Mouse (Mus musculus) kidney, postnatal 0 days (tissue): ENCODE measurements around the gene Ccdc78. TPM values are rescaled to one million over a fixed set of nuclear protein-coding genes. Genes with fewer than 3 reads are reported as not detected.

Experiments
- ATAC-seq: fragments of 200-750 bp; cut with Nextera tagmentation; replicated peaks from 2 replicates; pipeline ENCODE4 v1.8.0; 2017; ENCODE audit warnings: low read depth, moderate number of reproducible peaks, moderate TSS enrichment, moderate library complexity; ENCODE audit not compliant: low FRiP score
- DNase-seq: peaks from one replicate; pipeline ENCODE4 v3.0.0-alpha.2; 2016; ENCODE audit warnings: low spot score
- H3K27ac ChIP-seq: fragments of 300-500 bp; sonication (generic); 2 replicates; pipeline ENCODE4 v1.5.1; 2014; ENCODE audit warnings: mild to moderate bottlenecking
- H3K27me3 ChIP-seq: fragments of 300-500 bp; sonication (generic); 2 replicates; pipeline ENCODE4 v1.6.1; 2014; ENCODE audit warnings: low read length, mixed read lengths; ENCODE audit not compliant: insufficient read depth
- H3K36me3 ChIP-seq: fragments of 300-500 bp; sonication (generic); 2 replicates; pipeline ENCODE4 v1.6.1; 2014; ENCODE audit warnings: low read length, mixed read lengths; ENCODE audit not compliant: insufficient read depth
- H3K4me1 ChIP-seq: fragments of 300-500 bp; sonication (generic); replicated peaks from 2 replicates; pipeline ENCODE4 v1.6.1; 2014; ENCODE audit warnings: antibody characterized with exemption, low read length, mixed read lengths; ENCODE audit not compliant: insufficient read depth
- H3K4me2 ChIP-seq: fragments of 300-500 bp; sonication (generic); 2 replicates; pipeline ENCODE4 v1.6.1; 2014; ENCODE audit warnings: mild to moderate bottlenecking, low read length, moderate library complexity, mixed read lengths
- H3K4me3 ChIP-seq: fragments of 300-500 bp; sonication (generic); replicated peaks from 2 replicates; pipeline ENCODE4 v1.5.1; 2014; ENCODE audit warnings: low read depth, low read length
- H3K9ac ChIP-seq: fragments of 300-500 bp; sonication (generic); 2 replicates; pipeline ENCODE4 v1.6.1; 2014; ENCODE audit warnings: low read depth, low read length
- H3K9me3 ChIP-seq: fragments of 300-500 bp; sonication (generic); replicated peaks from 2 replicates; pipeline ENCODE4 v1.6.1; 2016; ENCODE audit warnings: low read length, inconsistent platforms, mixed read lengths
- CTCF ChIP-seq: IDR thresholded peaks from 2 replicates; pipeline ENCODE4 v1.5.1; 2016; ENCODE audit warnings: antibody characterized with exemption, low read depth, mild to moderate bottlenecking, moderate library complexity
- WGBS: fragments of 180-500 bp; shearing (Covaris S2); extraction: QIAGEN DNeasy Blood & Tissue Kit; methylation state at CpG from one replicate; pipeline ENCODE4 v1.1.7; 2014; 5-methylcytosine and 5-hydroxymethylcytosine counted together
- polyA plus RNA-seq: library from polyadenylated mRNA; unstranded; fragments of >200 nt; fragmentation: Nextera tagmentation; extraction: Ambion mirVana; gene quantifications from 2 replicates; pipeline ENCODE4 v1.2.1, GENCODE M21; 2015

The Ccdc78 gene
- polyA plus RNA-seq, 1 experiment from 2014 or later, result 0.13 TPM

DNA sequence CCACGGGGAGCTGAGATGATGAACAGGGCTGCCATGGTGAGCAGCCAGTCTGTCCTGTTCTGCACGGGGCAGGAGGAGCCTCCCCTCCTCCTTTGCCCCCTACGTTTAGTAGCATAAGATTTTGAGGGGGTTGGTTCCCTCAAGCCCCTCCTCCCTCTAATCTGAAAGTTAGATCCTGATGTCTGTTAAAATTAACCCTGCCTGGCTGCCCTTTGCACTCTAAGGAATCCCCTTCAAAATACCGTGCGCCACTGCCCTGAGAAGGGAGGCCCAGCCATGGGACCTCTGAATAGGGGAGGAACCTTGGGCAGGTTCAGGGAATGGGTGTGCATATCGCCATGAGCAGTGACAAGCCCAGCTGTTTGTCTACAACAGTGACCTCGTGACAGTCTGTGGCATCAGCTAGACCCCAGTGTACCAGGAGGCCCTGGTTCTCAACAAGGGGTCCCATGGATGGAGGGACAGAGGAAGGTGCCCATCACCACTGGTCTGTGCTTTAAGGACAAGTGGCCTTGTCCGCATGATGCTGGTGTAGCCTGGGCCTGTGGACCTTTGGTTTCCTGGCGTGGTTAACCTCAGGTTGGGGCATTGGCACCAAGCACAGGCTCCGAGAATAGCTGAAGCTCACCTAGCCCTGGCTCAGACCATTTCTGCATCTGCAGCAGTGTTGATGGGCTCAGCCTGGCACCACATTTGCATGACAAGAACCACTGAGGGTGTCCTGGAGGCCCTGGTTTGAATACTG, 10.9 kb upstream of the Ccdc78 start:
- H3K4me2 ChIP-seq, result no peak overlapping the region
- no peak overlapping the region for H3K4me3 ChIP-seq
- no peak for DNase-seq
- TF ChIP-seq CTCF, result no peak
- H3K36me3 ChIP-seq, result 0 out of 2 replicates have a peak, but pooled peaks cover 15% of the 10 kb centered on the region
- H3K9ac ChIP-seq, result no peak overlapping the region
- H3K27me3 ChIP-seq, result no peaks in the 10 kb centered on the region
- H3K4me1 ChIP-seq, result peaks cover 6% of the 10 kb centered on the region; the same call in 1 of the 2 replicates
- no peak overlapping the region for H3K27ac ChIP-seq
- no peak for ATAC-seq
- 75% methylated on average over 10 of the region's 10 CpGs for WGBS
- H3K9me3 ChIP-seq, result no peaks in the 10 kb centered on the region

GRCm38 (mm10) chr17:25777948-25778347, 8.4 kb upstream of the Ccdc78 start:
- no peak for ATAC-seq

GRCm38 (mm10) chr17:25781339-25781738, 5.0 kb upstream of the Ccdc78 start:
- no peak overlapping the region for H3K4me3 ChIP-seq
- H3K27me3 ChIP-seq, result no peaks in the 10 kb centered on the region
- no peak for TF ChIP-seq CTCF
- peaks cover 41% of the 10 kb centered on the region for H3K36me3 ChIP-seq
- H3K27ac ChIP-seq, result no peak overlapping the region
- no peaks in the 10 kb centered on the region for H3K9me3 ChIP-seq
- no peak overlapping the region for H3K4me2 ChIP-seq
- WGBS, result 76% methylated on average over 6 of the region's 6 CpGs
- H3K9ac ChIP-seq, result no peak overlapping the region
- H3K4me1 ChIP-seq, result peaks cover 10% of the 10 kb centered on the region; the same call in 1 of the 2 replicates
- ATAC-seq (no peak), DNase-seq (no peak)

More at GRCm38 (mm10) chr17:25777948-25778347, 8.4 kb upstream of the Ccdc78 start:
- peaks cover 34% of the 10 kb centered on the region; the same call in 1 of the 2 replicates for H3K36me3 ChIP-seq
- no peak overlapping the region for H3K4me3 ChIP-seq
- DNase-seq, result no peak
- no peak overlapping the region for H3K27ac ChIP-seq
- WGBS, result 92% methylated on average over 5 of the region's 5 CpGs
- peaks cover 6% of the 10 kb centered on the region; the same call in 1 of the 2 replicates for H3K4me1 ChIP-seq
- H3K9me3 ChIP-seq, result no peaks in the 10 kb centered on the region
- no peak overlapping the region for H3K9ac ChIP-seq
- TF ChIP-seq CTCF, result no peak
- no peak overlapping the region for H3K4me2 ChIP-seq
- H3K27me3 ChIP-seq, result no peaks in the 10 kb centered on the region

GRCm38 (mm10) chr17:25783086-25783485, 3.3 kb upstream of the Ccdc78 start:
- Histone ChIP-seq H3K4me3 (no peak overlapping the region), H3K27ac (no peak overlapping the region), H3K36me3 (peaks cover 32% of the 10 kb centered on the region), H3K9ac (0 out of 2 replicates have a peak overlapping the region, but pooled peaks have one; percentile 18), H3K4me1 (peaks cover 10% of the 10 kb centered on the region; the same call in 1 of the 2 replicates), H3K27me3 (no peaks in the 10 kb centered on the region), H3K4me2 (no peak overlapping the region), H3K9me3 (no peaks in the 10 kb centered on the region)
- TF ChIP-seq CTCF, result no peak
- ATAC-seq, result no peak
- no peak for DNase-seq
- 83% methylated on average over 7 of the region's 7 CpGs for WGBS

DNA sequence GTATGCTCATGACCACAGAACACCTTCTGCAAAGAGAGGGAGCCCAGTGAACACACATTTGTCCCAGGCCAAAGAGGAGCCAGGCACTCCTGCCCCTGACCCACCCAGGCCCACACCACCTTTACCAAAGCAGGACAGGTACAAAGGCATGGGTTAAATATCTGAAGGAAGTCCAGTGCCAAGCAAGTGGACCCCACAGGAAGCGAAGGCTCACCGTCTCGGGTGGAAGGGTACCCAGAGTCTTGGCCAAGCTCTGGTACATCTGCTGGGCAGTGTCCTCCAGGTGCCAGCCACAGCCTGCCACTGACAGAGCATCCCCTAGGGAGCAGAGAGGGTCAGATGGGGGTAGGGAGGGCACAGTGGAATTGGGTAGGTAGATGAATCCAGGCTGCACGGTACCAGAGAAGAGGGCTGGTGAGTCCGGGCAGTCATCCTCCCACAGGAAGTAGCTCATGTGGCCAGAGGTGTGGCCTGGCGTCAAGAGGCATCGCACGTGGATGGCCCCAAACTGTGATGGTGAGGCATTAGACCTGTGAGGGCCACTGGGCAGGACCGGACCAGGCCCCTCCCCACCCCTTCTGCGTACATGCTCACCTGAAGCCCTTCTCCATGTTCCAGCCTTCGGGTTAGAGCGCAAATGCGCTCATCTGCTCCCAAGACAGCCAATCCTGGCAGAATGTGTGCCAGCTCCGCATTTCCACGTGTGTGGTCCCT, 2.4 kb upstream of the Ccdc78 start:
- WGBS, result 67% methylated on average over 15 of the region's 15 CpGs
- Histone ChIP-seq H3K4me3 (peak overlapping the region; percentile 63; the same call in 1 of the 2 replicates), H3K4me2 (peak overlapping the region; percentile 83), H3K36me3 (peaks cover 32% of the 10 kb centered on the region), H3K27me3 (no peaks in the 10 kb centered on the region), H3K4me1 (peaks cover 10% of the 10 kb centered on the region; the same call in 1 of the 2 replicates), H3K9ac (peak overlapping the region; percentile 59; the same call in 1 of the 2 replicates), H3K27ac (no peak overlapping the region), H3K9me3 (no peaks in the 10 kb centered on the region)
- no peak for TF ChIP-seq CTCF
- DNase-seq (no peak), ATAC-seq (no peak)

GRCm38 (mm10) chr17:25785281-25785745, 1.1 kb upstream of the Ccdc78 start, which contains the start of gene Haghl:
Gene Haghl (minus strand): TSS chr17:25785673.
- no peaks in the 10 kb centered on the region for H3K9me3 ChIP-seq
- peaks cover 10% of the 10 kb centered on the region; the same call in 1 of the 2 replicates for H3K4me1 ChIP-seq
- WGBS, result under 1% methylated on average over 23 of the region's 23 CpGs
- DNase-seq (peak; percentile 98), ATAC-seq (peak; percentile 76)
- peak within 1 kb of the TSS; percentile 63 for H3K4me3 ChIP-seq
- H3K36me3 ChIP-seq, result peaks cover 28% of the 10 kb centered on the region
- peak; percentile 25; the same call in 1 of the 2 replicates for TF ChIP-seq CTCF
- H3K27me3 ChIP-seq, result no peaks in the 10 kb centered on the region
- peak within 1 kb of the TSS; percentile 83 for H3K4me2 ChIP-seq
- H3K9ac ChIP-seq, result peak within 1 kb of the TSS; percentile 59
- H3K27ac ChIP-seq, result peak within 1 kb of the TSS; percentile 67; the same call in 1 of the 2 replicates
